Mouse (Mus musculus) heart, postnatal 0 days (tissue): Measurements from ENCODE around the gene Wipf2. TPM values are rescaled to one million over a fixed set of nuclear protein-coding genes. Genes with fewer than 3 reads are reported as not detected.
A peak's percentile ranks its signal among the peaks of the same experiment; 100 is the strongest.

Experiments
- ATAC-seq: fragments of 200-750 bp; cut with Nextera tagmentation; 2 replicates; pipeline ENCODE4 v1.8.0; 2017; ENCODE audit warnings: low read depth, moderate number of reproducible peaks, moderate library complexity; ENCODE audit not compliant: insufficient read depth
- DNase-seq: peaks from one replicate; pipeline ENCODE4 v3.0.0-alpha.2; 2016; ENCODE audit warnings: low spot score
- H3K27ac ChIP-seq: fragments of 300-500 bp; sonication (generic); 2 replicates; pipeline ENCODE4 v1.5.1; 2014; ENCODE audit warnings: low read depth, mild to moderate bottlenecking
- H3K27me3 ChIP-seq: fragments of 300-500 bp; sonication (generic); 2 replicates; pipeline ENCODE4 v1.6.1; 2014; ENCODE audit warnings: low read length, mixed read lengths; ENCODE audit not compliant: control insufficient read depth, insufficient read depth
- H3K36me3 ChIP-seq: fragments of 300-500 bp; sonication (generic); replicated peaks from 2 replicates; pipeline ENCODE4 v1.6.1; 2014; ENCODE audit warnings: low read length, mixed read lengths; ENCODE audit not compliant: control insufficient read depth, insufficient read depth
- H3K4me1 ChIP-seq: fragments of 300-500 bp; sonication (generic); 2 replicates; pipeline ENCODE4 v1.6.1; 2014; ENCODE audit warnings: antibody characterized with exemption; ENCODE audit not compliant: control insufficient read depth, insufficient read depth
- H3K4me2 ChIP-seq: fragments of 300-500 bp; sonication (generic); 2 replicates; pipeline ENCODE4 v1.6.1; 2014; ENCODE audit warnings: low read depth, mild to moderate bottlenecking, low read length, moderate library complexity
- H3K4me3 ChIP-seq: fragments of 300-500 bp; sonication (generic); 2 replicates; pipeline ENCODE4 v1.5.1; 2014; ENCODE audit warnings: low read depth, low read length
- H3K9ac ChIP-seq: fragments of 300-500 bp; sonication (generic); replicated peaks from 2 replicates; pipeline ENCODE4 v1.6.1; 2014; ENCODE audit warnings: low read depth, low read length, mixed read lengths
- H3K9me3 ChIP-seq: fragments of 300-500 bp; sonication (generic); replicated peaks from 2 replicates; pipeline ENCODE4 v1.6.1; 2016; ENCODE audit warnings: low read length; ENCODE audit not compliant: control insufficient read depth
- CTCF ChIP-seq: IDR thresholded peaks from 2 replicates; pipeline ENCODE4 v1.5.1; 2016; ENCODE audit warnings: antibody characterized with exemption, control low read depth, low read depth
- EP300 ChIP-seq: IDR thresholded peaks from 2 replicates; pipeline ENCODE4 v1.6.1; 2016; ENCODE audit warnings: antibody characterized with exemption, low read depth
- WGBS: fragments of 180-500 bp; shearing (Covaris S2); extraction: QIAGEN DNeasy Blood & Tissue Kit; methylation state at CpG from one replicate; pipeline ENCODE4 v1.1.7; 2014; 5-methylcytosine and 5-hydroxymethylcytosine counted together
- polyA plus RNA-seq: library from polyadenylated mRNA; unstranded; fragments of >200 nt; fragmentation: Nextera tagmentation; extraction: Ambion mirVana; gene quantifications from 2 replicates; pipeline ENCODE4 v1.2.1, GENCODE M21; 2015
- total RNA-seq: library from RNA; depleted of rRNA; stranded (reverse); fragments of >200 nt; gene quantifications from 2 replicates; pipeline ENCODE4 v1.2.3, GENCODE M21; 2014; ENCODE audit warnings: low replicate concordance

The Wipf2 gene
- total and polyA plus RNA-seq, 2 experiments from 2014 or later: 1.8 to 6.2 TPM

DNA sequence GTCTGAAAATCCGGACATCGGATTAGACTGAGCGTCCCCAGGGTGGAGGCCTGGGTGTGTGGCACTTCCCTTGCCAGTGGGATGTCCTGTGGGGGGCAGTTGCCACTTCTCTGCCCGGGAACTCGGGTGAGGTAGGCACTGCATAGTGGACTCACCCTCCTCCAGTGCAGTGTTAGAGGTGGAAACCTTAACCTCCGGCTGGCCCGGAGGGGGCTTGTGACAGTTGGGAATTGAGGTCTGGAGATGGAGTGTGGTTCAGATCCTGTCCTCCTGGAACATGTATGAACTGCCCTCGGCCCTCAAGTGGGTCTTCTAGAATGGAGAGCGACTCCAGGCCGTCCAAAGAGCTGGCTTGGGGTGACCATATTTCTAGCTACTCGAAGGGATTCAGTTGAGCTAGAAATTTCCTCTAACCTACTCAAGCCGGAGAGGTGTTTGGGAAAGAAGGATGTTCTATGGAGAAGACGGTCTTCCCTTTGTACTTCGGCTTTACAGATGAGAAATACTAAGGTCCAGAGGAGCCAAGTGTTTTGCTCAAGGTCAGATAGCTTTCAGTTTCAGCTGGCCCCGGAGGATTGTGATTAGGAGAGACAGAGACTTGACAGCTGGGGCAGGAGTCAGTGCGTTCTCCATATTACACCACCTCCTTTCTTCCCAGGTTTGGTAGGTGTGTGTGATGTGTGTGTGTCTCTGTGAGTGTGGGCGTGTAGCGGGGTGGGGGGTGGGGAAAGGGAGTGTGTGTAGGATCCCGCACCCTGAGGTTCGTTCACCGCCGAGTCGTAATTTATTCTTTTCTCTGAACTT is 73.4 kb downstream of the Wipf2 start:
- H3K27ac ChIP-seq: peak overlapping the region; percentile 93
- peak overlapping the region; percentile 83 for H3K9ac ChIP-seq
- 2% methylated on average over 23 of the region's 23 CpGs for WGBS
- no peaks in the 10 kb centered on the region for H3K36me3 ChIP-seq
- peak; percentile 41 for DNase-seq
- peak overlapping the region; percentile 82 for H3K4me2 ChIP-seq
- peaks cover 68% of the 10 kb centered on the region for H3K4me1 ChIP-seq
- TF ChIP-seq CTCF (no peak), EP300 (no peak)
- peak overlapping the region; percentile 87 for H3K4me3 ChIP-seq
- no peaks in the 10 kb centered on the region for H3K27me3 ChIP-seq
- H3K9me3 ChIP-seq: no peaks in the 10 kb centered on the region
- no peak for ATAC-seq

DNA sequence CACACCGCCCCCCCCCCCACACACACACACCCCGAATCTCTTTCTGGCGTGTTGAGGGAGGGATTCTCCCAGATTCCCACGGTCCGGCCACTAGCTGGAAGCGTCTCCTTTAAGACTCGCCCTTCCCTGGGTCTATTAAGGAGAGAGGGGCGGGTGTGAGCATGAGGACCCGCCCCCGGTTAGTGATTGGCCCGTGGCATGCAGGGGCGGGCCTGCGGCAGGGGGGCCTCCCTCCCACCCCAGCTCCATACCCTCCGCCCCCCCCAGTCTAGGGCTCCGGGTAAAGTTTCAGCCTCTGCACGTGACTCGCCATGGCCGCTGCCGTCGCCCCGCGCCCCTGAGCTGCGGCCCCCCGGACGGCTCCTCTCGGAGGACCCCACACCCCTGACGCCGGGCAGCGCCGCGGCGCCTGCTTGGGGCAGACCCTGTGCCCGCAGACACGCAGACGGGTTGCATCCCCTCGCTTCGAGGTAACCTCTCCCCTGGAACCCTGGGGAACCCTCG is 74.0 kb downstream of the Wipf2 start:
- TF ChIP-seq EP300: no peak
- no peak for TF ChIP-seq CTCF
- no peaks in the 10 kb centered on the region for H3K27me3 ChIP-seq
- DNase-seq (peak; percentile 97), ATAC-seq (peak; percentile 81)
- H3K4me3 ChIP-seq: peak overlapping the region; percentile 87
- peak overlapping the region; percentile 93 for H3K27ac ChIP-seq
- no peaks in the 10 kb centered on the region for H3K36me3 ChIP-seq
- H3K9me3 ChIP-seq: no peaks in the 10 kb centered on the region
- peak overlapping the region; percentile 82 for H3K4me2 ChIP-seq
- WGBS: under 1% methylated on average over 31 of the region's 38 CpGs
- peak overlapping the region; percentile 83 for H3K9ac ChIP-seq
- peaks cover 63% of the 10 kb centered on the region for H3K4me1 ChIP-seq

DNA sequence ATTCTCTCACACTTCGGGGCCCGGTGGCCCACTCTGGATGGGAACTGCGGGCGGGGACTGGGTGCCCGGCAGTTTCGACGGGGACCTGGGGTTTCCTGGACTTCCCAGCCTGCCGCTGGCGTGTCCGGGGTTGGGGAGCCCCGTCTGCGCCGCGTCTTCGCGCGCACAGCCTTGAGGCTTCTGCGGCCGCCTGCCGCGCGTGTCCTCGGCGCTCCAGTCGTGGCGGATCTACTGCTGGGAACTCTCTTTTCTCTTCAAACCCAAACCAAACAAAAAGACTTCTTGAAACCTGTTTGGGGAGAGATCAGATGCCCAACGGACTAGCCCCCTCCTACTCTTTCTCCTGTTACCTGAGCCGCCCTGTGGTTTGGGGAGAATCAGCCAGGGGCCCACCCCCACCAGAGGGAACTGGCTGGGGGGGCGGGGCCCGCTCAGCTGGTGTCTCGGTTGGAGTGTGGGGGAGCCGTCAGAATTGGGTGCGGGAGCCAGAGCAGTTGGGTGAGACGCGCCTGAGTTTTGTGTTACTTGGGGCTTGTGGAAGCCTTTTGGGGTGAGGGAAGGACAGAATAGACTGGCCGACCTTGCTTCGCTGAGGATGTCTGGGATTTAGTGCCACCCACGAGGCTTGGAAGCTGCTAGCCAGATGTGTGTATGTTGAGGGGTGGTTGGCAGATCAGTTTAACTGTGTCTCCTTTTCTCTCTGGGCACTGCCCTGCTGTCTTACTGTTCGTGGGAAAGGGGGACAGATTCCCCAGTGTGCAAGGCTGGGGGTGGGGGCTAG is 74.7 kb downstream of the Wipf2 start:
- Histone ChIP-seq H3K27me3 (no peaks in the 10 kb centered on the region), H3K27ac (peak overlapping the region; percentile 93), H3K4me2 (peak overlapping the region; percentile 82), H3K9me3 (no peaks in the 10 kb centered on the region), H3K4me1 (peaks cover 63% of the 10 kb centered on the region), H3K4me3 (peak overlapping the region; percentile 87), H3K36me3 (no peaks in the 10 kb centered on the region), H3K9ac (peak overlapping the region; percentile 83)
- TF ChIP-seq CTCF (no peak), EP300 (no peak)
- WGBS: under 1% methylated on average over 37 of the region's 39 CpGs
- ATAC-seq: no peak
- DNase-seq: peak; percentile 55

DNA sequence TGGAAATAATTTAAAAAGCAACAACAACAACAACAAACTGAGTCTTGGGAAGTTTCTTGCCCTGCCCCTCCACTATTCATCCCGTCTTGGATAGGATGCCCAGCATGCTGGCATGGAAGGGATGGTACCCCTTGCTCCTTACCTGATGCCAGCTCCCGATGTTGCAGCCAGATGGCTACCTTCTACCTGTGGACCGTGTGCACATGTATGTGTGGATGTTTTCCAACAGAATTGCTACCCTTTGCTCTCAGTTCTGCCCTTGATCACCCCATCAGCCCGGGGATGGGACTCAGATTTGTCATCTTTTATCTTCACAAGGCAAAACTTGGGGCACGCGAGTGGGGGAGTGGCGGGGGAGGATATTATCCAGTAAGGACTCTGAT is 75.3 kb downstream of the Wipf2 start:
- Histone ChIP-seq H3K27me3 (no peaks in the 10 kb centered on the region), H3K9ac (peak overlapping the region; percentile 83), H3K4me2 (peak overlapping the region; percentile 82), H3K36me3 (no peaks in the 10 kb centered on the region), H3K9me3 (no peaks in the 10 kb centered on the region), H3K4me3 (peak overlapping the region; percentile 87), H3K4me1 (peaks cover 63% of the 10 kb centered on the region), H3K27ac (peak overlapping the region; percentile 93)
- TF ChIP-seq CTCF (no peak), EP300 (no peak)
- DNase-seq (no peak), ATAC-seq (no peak)
- 29% methylated on average over 7 of the region's 7 CpGs for WGBS

DNA sequence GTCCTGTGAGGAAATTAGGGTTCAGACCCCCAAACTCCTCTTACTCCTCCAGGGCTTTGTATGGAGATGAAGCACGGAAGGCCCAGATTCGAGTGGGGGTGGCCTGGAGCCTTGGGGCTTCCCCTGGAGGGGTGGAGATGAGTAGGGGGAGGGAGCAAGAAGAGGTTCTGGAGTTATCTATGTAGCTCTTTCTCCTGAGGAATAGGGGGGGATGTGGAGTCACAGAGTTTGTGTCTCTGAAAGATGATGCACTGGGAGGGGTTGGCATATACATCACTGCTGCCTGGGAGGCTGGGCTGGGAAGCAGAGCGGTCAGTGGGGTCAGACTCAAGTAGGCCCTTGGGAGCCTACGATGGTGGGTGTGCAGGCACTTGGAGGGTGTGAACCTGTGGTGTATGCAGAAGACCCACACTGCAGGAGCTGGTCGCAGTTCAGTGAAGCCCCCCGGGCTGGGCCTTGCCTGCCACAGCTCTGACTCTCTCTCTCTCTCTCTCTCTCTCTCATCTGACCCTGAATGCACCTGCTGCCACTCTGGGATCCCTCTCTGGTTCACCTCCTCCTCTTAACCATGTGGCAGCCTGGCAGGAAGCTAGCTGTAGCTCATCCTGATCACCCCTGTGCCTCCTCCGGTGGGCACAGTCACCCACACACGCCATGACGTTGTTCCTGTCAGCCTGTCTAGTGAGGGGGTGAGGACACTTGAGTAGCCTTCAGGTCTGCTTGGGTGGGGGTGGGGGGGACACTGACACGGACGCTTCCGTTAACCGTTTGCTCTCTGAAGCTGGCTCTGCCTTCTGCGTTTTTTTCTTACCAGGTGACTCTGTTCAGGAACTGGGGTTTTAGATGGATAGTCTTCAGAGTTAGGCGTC is 75.9 kb downstream of the Wipf2 start:
- no peak for ATAC-seq
- Histone ChIP-seq H3K27me3 (no peaks in the 10 kb centered on the region), H3K27ac (peak overlapping the region; percentile 100), H3K4me2 (peak overlapping the region; percentile 82), H3K36me3 (no peaks in the 10 kb centered on the region), H3K9ac (peak overlapping the region; percentile 83), H3K4me3 (peak overlapping the region; percentile 87), H3K9me3 (no peaks in the 10 kb centered on the region), H3K4me1 (peaks cover 63% of the 10 kb centered on the region)
- WGBS: 28% methylated on average over 15 of the region's 15 CpGs
- DNase-seq: no peak
- TF ChIP-seq CTCF (no peak), EP300 (no peak)
